Mouse (Mus musculus) intestine, embryonic 14.5 days (tissue): ENCODE results near the gene Plekhh1. TPM values are rescaled to one million over a fixed set of nuclear protein-coding genes. Genes with fewer than 3 reads are reported as not detected.

Source experiments
- ATAC-seq: fragments of 200-750 bp; cut with Nextera tagmentation; replicated peaks from 2 replicates; pipeline ENCODE4 v1.8.0; 2017; ENCODE audit warnings: low read depth, moderate number of reproducible peaks, moderate TSS enrichment, moderate library complexity; ENCODE audit not compliant: low FRiP score, low TSS enrichment
- DNase-seq: peaks from one replicate; pipeline ENCODE4 v3.0.0-alpha.2; 2018; ENCODE audit warnings: low spot score
- H3K27ac ChIP-seq: fragments of 300-500 bp; sonication (generic); 2 replicates; pipeline ENCODE4 v1.5.1; 2014; ENCODE audit warnings: low read depth, mild to moderate bottlenecking, control low read depth
- H3K27me3 ChIP-seq: fragments of 300-500 bp; sonication (generic); replicated peaks from 2 replicates; pipeline ENCODE4 v1.6.1; 2014; ENCODE audit warnings: low read length, control low read depth; ENCODE audit not compliant: control insufficient read depth, insufficient read depth
- H3K36me3 ChIP-seq: fragments of 300-500 bp; sonication (generic); 2 replicates; pipeline ENCODE4 v1.6.1; 2014; ENCODE audit warnings: low read length, control low read depth; ENCODE audit not compliant: control insufficient read depth, insufficient read depth
- H3K4me1 ChIP-seq: fragments of 300-500 bp; sonication (generic); replicated peaks from 2 replicates; pipeline ENCODE4 v1.6.1; 2014; ENCODE audit warnings: low read length, control low read depth, mixed read lengths; ENCODE audit not compliant: control insufficient read depth, insufficient read depth
- H3K4me2 ChIP-seq: fragments of 300-500 bp; sonication (generic); 2 replicates; pipeline ENCODE4 v1.6.1; 2014; ENCODE audit warnings: low read length
- H3K4me3 ChIP-seq: fragments of 300-500 bp; sonication (generic); 2 replicates; pipeline ENCODE4 v1.5.1; 2014; ENCODE audit warnings: low read depth, low read length, control low read depth, mixed read lengths
- H3K9ac ChIP-seq: fragments of 300-500 bp; sonication (generic); 2 replicates; pipeline ENCODE4 v1.6.1; 2014; ENCODE audit warnings: mild to moderate bottlenecking, low read length
- H3K9me3 ChIP-seq: fragments of 300-500 bp; sonication (generic); 2 replicates; pipeline ENCODE4 v1.6.1; 2016; ENCODE audit warnings: low read length, control low read depth; ENCODE audit not compliant: control insufficient read depth
- WGBS: fragments of 180-500 bp; shearing (Covaris S2); extraction: QIAGEN DNeasy Blood & Tissue Kit; methylation state at CpG from one replicate; pipeline ENCODE4 v1.1.7; 2014; 5-methylcytosine and 5-hydroxymethylcytosine counted together
- polyA plus RNA-seq: library from polyadenylated mRNA; unstranded; fragments of >200 nt; fragmentation: Nextera tagmentation; extraction: Ambion mirVana; gene quantifications from 2 replicates; pipeline ENCODE4 v1.2.1, GENCODE M21; 2014

Plekhh1 gene
- polyA plus RNA-seq, 1 experiment from 2014 or later: 6.8 TPM

DNA sequence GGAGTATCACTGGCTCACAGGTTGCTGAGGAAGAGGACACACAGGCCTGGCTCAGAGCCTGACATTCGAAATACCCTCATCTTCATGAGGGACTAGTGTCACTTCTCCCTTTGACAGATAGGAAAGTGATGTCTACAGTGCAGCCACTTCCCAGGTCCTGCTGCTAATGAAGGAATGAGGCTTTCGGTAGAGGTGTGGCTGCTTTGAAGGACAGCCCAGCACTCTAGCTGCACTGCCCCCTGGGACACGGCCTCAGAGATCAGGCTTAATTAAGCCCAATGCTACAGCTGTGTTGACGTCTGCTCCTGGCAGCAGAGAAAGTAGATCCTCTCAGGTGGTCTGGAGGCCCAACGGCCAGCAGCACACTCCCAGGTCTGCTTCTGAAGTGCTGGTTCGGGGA is 30.6 kb downstream of the Plekhh1 start:
- no peaks in the 10 kb centered on the region for H3K9me3 ChIP-seq
- H3K4me1 ChIP-seq: no peaks in the 10 kb centered on the region
- no peaks in the 10 kb centered on the region for H3K27me3 ChIP-seq
- H3K9ac ChIP-seq: no peak overlapping the region
- H3K4me3 ChIP-seq: no peak overlapping the region
- H3K4me2 ChIP-seq: no peak overlapping the region
- ATAC-seq: no peak
- 86% methylated on average over 6 of the region's 6 CpGs for WGBS
- no peak for DNase-seq
- peaks cover 24% of the 10 kb centered on the region for H3K36me3 ChIP-seq
- H3K27ac ChIP-seq: no peak overlapping the region

DNA sequence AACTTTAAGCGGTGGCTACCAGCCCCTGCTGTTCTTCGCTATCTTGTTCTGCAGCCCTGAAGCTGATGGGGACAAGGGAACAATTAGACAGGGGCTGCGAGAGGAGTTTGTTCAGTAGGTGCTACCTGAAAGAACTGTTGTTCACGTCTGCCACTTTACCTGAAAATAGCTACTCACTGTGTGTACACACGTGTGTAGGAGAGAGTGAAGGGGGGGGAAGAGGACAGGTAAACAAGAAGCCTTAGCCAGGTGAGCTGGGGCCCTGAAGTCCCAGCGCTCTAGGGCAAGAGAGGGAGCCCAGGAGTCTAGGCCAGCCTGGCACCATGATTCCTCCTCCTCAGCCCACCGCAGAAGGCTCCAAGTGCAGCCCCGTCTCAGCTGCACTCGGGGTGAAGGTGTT is 31.2 kb downstream of the Plekhh1 start:
- no peak for DNase-seq
- H3K9ac ChIP-seq: no peak overlapping the region

DNA sequence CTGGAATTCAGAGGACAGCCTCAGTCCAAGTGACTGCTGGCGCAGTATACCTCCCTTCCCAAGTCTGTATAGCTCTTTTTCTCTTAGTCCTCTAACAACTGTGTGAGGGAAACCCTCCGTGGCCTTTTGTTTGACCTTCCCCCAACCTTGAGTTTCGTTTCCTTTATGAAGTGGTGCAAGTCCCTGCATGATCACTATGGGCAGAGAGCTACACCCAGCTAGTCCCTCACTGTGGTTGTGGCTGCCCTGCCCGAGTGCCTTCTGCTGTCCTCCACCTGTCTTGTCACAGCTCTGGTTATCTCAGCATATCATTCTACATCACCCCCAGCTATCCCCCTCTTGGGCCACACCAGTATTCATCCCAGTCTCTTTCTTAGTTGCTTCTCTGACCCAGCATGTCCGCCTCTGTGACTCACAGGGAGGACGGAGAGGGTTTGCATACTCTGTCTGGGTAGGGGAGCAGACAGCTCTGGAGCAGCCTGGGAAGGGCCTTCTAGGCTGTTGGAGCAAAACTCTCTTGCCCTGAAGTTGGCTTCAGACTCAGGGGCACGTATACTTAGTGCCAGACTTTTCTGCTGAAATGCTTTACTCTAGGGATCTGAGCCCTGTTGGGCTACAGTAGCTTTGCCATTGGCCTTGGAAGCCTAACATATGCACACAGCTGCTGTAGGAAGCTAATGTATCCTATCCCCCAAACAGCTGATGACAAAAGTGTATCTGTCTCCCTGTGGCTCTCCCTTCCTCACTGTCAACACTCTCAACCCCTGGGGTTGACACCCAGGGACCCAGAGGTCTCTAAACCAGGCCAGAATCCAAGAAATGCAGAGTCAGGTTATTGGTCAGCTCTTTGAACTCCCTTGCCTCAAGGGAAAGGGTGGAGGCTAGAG is 32.0 kb downstream of the Plekhh1 start:
- DNase-seq (no peak), ATAC-seq (no peak)
- Histone ChIP-seq H3K27ac (no peak overlapping the region), H3K27me3 (no peaks in the 10 kb centered on the region), H3K36me3 (peaks cover 15% of the 10 kb centered on the region), H3K9ac (no peak overlapping the region), H3K9me3 (no peaks in the 10 kb centered on the region), H3K4me3 (no peak overlapping the region), H3K4me1 (no peaks in the 10 kb centered on the region), H3K4me2 (no peak overlapping the region)
- 76% methylated on average over 7 of the region's 7 CpGs for WGBS

More for the DNA sequence above, 31.2 kb downstream of the Plekhh1 start:
- no peaks in the 10 kb centered on the region for H3K27me3 ChIP-seq
- H3K4me1 ChIP-seq: no peaks in the 10 kb centered on the region
- H3K4me3 ChIP-seq: no peak overlapping the region
- H3K36me3 ChIP-seq: peaks cover 18% of the 10 kb centered on the region
- WGBS: 86% methylated on average over 9 of the region's 9 CpGs
- no peaks in the 10 kb centered on the region for H3K9me3 ChIP-seq
- no peak overlapping the region for H3K4me2 ChIP-seq
- no peak overlapping the region for H3K27ac ChIP-seq
- no peak for ATAC-seq

DNA sequence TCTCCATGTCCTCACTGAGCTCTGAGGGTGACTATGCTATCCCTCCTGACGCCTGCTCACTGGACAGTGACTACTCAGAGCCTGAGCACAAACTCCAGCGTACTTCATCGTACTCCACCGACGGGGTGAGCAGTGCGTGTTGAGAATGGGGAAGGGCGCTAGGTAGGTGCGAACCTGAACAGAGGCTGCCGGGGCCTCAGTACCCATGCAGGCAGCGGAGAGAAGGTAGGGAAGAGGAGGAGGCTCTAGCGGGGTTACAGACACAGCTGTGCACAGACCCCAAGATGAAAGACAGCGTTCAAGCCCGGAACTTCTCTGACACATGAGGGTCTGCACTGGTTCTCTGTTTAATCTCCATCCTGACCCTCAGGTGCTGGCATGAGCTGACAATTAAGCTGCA is 35.5 kb downstream of the Plekhh1 start:
- H3K36me3 ChIP-seq: peaks cover 40% of the 10 kb centered on the region
- H3K4me1 ChIP-seq: no peaks in the 10 kb centered on the region
- WGBS: 79% methylated on average over 13 of the region's 13 CpGs
- H3K4me2 ChIP-seq: no peak overlapping the region
- no peaks in the 10 kb centered on the region for H3K27me3 ChIP-seq
- H3K27ac ChIP-seq: no peak overlapping the region
- H3K9me3 ChIP-seq: no peaks in the 10 kb centered on the region
- DNase-seq: no peak
- no peak overlapping the region for H3K4me3 ChIP-seq
- ATAC-seq: no peak
- H3K9ac ChIP-seq: no peak overlapping the region

DNA sequence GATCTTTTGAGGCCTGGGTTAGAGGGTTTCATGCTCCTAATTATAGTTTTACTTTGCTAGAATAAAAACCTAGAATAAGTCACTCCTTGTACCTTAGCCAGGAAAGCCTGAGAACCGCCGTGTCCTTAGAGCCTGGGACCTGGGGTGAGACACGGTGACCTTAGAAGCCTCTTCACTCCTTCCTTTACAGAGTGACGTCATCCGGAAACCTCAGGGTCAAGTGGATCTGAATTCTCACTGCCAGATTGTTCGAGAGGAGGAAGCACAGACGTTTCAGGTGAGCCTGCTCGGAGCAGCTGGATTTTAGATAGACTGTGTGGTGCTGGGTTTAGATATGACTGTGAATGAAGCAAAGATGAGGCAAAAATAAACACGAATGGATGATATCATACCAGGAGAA is 37.5 kb downstream of the Plekhh1 start:
- Histone ChIP-seq H3K4me2 (no peak overlapping the region), H3K27me3 (no peaks in the 10 kb centered on the region), H3K27ac (no peak overlapping the region), H3K36me3 (peaks cover 52% of the 10 kb centered on the region), H3K9me3 (no peaks in the 10 kb centered on the region), H3K9ac (no peak overlapping the region), H3K4me1 (no peaks in the 10 kb centered on the region), H3K4me3 (no peak overlapping the region)
- 79% methylated on average over 9 of the region's 9 CpGs for WGBS
- DNase-seq (no peak), ATAC-seq (no peak)

DNA sequence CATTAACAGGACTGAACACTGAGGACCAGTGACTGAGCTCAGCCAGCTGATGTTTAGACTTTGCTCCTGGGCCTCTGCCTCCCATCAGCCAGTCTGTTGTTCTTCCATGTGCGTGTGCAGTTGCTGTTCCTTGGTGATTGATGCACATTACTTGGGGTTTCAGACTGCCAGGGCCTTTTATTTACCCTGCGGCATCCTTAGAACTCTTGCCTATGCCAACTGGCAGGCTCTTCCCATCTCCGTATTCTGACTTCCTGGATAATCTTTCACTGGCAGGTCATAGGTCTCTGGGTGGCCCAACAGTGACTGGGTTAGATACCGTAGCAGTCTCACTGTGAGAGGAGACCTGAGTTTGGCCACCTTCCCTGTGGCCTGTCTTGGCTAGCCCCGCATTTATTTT is 38.6 kb downstream of the Plekhh1 start:
- Histone ChIP-seq H3K27me3 (no peaks in the 10 kb centered on the region), H3K9ac (no peak overlapping the region), H3K4me3 (no peak overlapping the region), H3K9me3 (no peaks in the 10 kb centered on the region), H3K27ac (no peak overlapping the region), H3K36me3 (peaks cover 54% of the 10 kb centered on the region), H3K4me1 (no peaks in the 10 kb centered on the region), H3K4me2 (no peak overlapping the region)
- no peak for ATAC-seq
- 86% methylated on average over 5 of the region's 5 CpGs for WGBS
- no peak for DNase-seq

DNA sequence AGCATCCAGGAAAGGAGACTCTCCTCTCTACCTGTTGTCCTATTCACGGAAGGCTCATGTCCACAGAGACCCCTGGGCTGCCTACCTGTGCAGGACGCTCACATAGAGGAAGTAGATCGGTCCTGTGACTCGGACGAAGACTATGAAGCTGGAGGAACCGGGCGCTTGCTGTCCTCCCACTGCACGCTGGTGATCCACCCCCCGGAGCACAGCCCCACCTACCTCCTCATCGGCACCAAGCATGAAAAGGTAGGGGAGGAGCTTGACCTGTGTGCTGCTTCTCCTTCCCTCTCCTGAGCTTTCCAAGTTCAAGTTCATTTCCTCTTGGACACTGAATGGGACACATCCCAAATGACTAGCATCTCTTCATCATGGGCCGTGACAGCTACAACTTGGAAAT is 39.3 kb downstream of the Plekhh1 start:
- Histone ChIP-seq H3K27me3 (no peaks in the 10 kb centered on the region), H3K9ac (no peak overlapping the region), H3K4me2 (no peak overlapping the region), H3K4me1 (no peaks in the 10 kb centered on the region), H3K36me3 (peaks cover 61% of the 10 kb centered on the region), H3K9me3 (no peaks in the 10 kb centered on the region), H3K27ac (no peak overlapping the region), H3K4me3 (no peak overlapping the region)
- ATAC-seq (no peak), DNase-seq (no peak)
- WGBS: 92% methylated on average over 11 of the region's 11 CpGs

DNA sequence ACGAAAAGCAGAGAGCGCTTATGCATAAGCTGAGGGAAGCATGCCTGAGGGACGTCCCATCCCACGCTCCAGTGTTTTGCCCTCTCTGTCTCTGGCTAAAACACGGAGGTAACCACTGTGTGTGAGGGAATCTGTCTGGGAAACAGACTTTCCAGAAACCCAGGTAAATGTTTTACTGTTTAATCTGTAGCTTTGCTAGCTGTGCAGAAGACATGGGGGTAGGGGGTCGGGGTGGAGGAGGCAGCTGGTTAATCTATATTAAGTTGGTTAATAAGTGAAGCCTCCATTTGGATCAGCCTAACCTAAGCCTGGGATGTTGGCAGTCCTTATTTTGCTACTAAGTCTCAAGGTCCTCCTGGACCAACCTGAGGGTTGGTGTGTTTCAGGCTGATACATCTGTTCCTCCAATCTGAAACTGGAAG is 40.2 kb downstream of the Plekhh1 start:
- ATAC-seq: no peak
- no peak overlapping the region for H3K27ac ChIP-seq

DNA sequence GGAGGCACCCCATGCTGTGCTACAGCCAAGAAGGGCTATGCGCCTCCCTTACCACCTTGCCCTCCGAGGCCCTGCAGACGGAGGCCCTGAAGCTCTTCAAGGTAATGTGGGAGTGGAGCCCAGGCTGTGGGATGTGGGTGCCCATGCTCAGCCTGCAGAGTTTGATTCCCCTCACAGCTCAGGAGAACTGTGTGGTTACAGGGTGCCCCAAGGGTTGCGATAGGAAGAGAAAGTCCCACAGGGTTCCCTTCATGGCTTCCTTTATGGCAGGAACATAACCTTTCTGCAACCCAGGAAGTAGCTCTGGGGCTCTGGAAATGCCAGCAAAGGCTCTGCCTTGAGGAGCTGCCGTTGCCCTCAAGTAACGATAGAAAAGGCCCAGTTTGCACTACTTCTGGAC is 41.0 kb downstream of the Plekhh1 start:
- H3K4me3 ChIP-seq: no peak overlapping the region
- ATAC-seq (no peak), DNase-seq (no peak)
- no peak overlapping the region for H3K4me2 ChIP-seq
- H3K9me3 ChIP-seq: no peaks in the 10 kb centered on the region
- H3K9ac ChIP-seq: no peak overlapping the region
- no peaks in the 10 kb centered on the region for H3K4me1 ChIP-seq
- H3K27ac ChIP-seq: no peak overlapping the region
- H3K27me3 ChIP-seq: no peaks in the 10 kb centered on the region
- WGBS: 81% methylated on average over 6 of the region's 6 CpGs
- peaks cover 69% of the 10 kb centered on the region for H3K36me3 ChIP-seq

More for the DNA sequence above, 40.2 kb downstream of the Plekhh1 start:
- H3K4me3 ChIP-seq: no peak overlapping the region
- H3K36me3 ChIP-seq: peaks cover 62% of the 10 kb centered on the region
- no peak overlapping the region for H3K4me2 ChIP-seq
- H3K9me3 ChIP-seq: no peaks in the 10 kb centered on the region
- H3K4me1 ChIP-seq: no peaks in the 10 kb centered on the region
- no peak overlapping the region for H3K9ac ChIP-seq
- WGBS: 88% methylated on average over 6 of the region's 6 CpGs
- no peaks in the 10 kb centered on the region for H3K27me3 ChIP-seq
- DNase-seq: no peak
